Mouse (Mus musculus): Measurements from ENCODE around the gene Dnah5.
A peak's percentile ranks its signal among the peaks of the same experiment; 100 is the strongest.
"Not testable (repeated sequence)": the region's sequence is repeated elsewhere in the genome, so short reads cannot be mapped to it uniquely, and the experiment has no call there.

The Dnah5 gene

DNA sequence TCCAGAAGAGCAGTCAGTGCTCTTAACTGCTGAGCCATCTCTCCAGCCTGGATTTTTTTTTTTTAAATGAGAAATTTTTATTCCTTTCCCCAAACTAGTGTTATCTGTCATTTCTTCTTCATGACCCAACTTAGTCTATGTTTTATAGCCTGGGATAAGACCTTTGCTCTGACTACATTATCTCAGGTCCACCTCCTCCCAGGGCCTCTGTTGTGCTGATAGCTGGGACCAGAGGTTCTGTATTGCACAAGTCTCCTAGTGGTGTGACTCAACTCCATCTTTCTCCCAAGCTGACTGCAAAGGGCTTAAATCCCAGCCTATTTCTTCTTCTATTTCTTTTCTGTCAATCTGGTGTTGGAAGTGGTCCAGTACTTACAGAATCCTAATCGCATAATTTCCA is 56.7 kb downstream of the Dnah5 start:
- no peak for ATAC-seq (ENCODE audit: insufficient number of reproducible peaks, low FRiP score, low TSS enrichment)

DNA sequence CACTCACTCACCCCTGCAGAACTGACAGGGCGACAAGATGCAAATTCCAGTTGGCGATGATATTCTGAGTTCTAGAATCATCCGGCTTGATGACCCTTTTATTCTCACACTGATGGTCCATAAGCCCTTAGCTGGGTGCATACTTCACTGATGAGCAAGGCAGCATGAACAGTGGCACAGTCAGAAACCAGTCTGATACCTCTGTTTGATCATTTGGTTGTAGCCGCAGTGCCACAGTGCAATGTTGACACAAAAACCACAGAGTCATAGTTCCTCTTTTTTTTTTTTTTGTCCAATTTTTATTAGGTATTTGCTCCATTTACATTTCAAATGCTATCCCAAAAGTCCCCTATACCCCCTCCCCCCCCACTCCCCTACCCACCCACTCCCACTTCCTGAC is 95.9 kb downstream of the Dnah5 start:
- no peak for ATAC-seq (ENCODE audit: insufficient number of reproducible peaks, low FRiP score, low TSS enrichment)

- no peak for ATAC-seq (ENCODE audit: insufficient number of reproducible peaks, low FRiP score, low TSS enrichment)
Observed at GRCm38 (mm10) chr15:28307131-28307530, 103.6 kb downstream of the Dnah5 start.

DNA sequence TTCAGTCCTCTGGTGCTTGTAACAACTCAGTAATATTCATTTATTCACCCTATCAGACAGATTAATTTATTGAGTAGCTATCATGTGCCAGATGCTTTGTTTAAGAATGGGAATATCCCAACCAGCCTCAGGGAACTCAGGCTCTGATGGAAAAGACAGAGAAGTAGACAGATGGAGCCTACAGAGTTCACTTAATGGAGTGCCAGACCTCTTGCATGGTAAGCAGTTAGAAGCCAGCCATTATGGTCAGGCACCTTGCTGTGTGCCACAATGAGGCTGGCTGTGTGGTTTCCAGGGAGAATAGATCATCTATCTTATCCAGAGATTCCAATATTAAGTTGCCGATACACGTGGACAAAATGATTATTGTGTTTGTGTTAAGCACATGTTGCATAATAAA is 104.3 kb downstream of the Dnah5 start:
- ATAC-seq (ENCODE audit: insufficient number of reproducible peaks, low FRiP score, low TSS enrichment): no peak

- no peak for ATAC-seq (ENCODE audit: insufficient number of reproducible peaks, low FRiP score, low TSS enrichment)
Observed at GRCm38 (mm10) chr15:28310516-28310915, 107.0 kb downstream of the Dnah5 start.

DNA sequence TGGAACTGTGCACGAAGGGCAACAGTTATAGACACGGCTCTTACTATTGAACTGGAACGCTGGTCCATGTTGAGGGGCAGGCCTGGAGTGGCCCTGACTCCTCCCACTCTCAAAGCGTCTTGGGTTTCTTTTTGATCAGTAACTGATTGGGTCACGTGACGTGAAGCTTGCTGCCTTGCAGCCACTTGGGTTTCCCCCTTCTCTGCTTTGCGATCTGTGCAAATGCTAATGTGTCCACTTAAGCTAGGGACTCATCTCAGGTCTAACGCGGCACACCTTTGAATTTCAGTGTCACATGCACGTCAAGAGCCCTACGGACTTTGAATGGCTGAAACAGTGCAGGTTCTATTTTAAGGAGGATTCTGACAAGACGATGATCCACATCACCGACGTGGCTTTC is 109.9 kb downstream of the Dnah5 start:
- ATAC-seq (ENCODE audit: insufficient number of reproducible peaks, low FRiP score, low TSS enrichment): no peak

- ATAC-seq (ENCODE audit: insufficient number of reproducible peaks, low FRiP score, low TSS enrichment): peak; percentile 56
Observed at GRCm38 (mm10) chr15:28315812-28316528, 112.4 kb downstream of the Dnah5 start.

DNA sequence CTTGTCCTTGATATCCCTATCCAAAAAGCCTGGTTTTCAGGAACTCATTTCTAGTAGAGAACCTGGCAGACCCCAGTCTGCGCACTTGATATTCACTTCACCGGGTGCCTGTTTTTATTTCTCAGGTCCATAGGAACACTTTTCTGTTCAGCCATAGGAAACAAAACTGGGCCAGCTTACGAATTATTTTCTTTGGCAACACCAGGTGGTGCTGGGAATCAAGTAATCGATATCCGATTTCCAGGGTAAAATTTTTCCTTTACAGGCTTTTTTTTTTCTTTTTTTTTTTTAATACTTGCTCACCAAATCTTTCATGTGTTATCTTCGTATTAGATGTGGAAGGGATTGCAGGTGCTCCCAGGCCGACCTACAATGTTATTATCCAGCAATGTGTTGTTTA is 119.0 kb downstream of the Dnah5 start:
- ATAC-seq (ENCODE audit: insufficient number of reproducible peaks, low FRiP score, low TSS enrichment): no peak

GRCm38 (mm10) chr15:28326985-28327384 is 123.4 kb downstream of the Dnah5 start:
- no peak for ATAC-seq (ENCODE audit: insufficient number of reproducible peaks, low FRiP score, low TSS enrichment)

DNA sequence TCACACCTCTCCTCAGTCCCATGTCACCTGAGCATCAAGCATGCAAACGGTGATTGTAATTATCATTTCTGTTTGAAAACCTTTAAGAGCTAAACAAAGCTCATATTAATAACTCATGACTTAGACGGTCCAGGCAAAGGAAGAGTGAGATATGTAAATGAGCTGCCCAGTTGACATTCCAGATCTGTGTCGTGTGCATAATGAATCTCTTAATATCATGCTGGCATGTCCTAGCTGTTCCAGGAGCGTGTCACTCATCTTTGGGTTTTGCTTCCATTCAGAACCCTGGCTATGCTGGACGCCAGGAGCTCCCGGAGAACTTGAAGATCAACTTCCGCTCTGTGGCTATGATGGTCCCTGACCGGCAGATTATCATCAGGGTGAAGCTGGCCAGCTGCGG is 123.9 kb downstream of the Dnah5 start:
- no peak for ATAC-seq (ENCODE audit: insufficient number of reproducible peaks, low FRiP score, low TSS enrichment)

- ATAC-seq (ENCODE audit: insufficient number of reproducible peaks, low FRiP score, low TSS enrichment): no peak
Observed at GRCm38 (mm10) chr15:28341151-28341550, 137.6 kb downstream of the Dnah5 start.

GRCm38 (mm10) chr15:28367561-28367960 is 164.0 kb downstream of the Dnah5 start:
- no peak for ATAC-seq (ENCODE audit: insufficient number of reproducible peaks, low FRiP score, low TSS enrichment)

DNA sequence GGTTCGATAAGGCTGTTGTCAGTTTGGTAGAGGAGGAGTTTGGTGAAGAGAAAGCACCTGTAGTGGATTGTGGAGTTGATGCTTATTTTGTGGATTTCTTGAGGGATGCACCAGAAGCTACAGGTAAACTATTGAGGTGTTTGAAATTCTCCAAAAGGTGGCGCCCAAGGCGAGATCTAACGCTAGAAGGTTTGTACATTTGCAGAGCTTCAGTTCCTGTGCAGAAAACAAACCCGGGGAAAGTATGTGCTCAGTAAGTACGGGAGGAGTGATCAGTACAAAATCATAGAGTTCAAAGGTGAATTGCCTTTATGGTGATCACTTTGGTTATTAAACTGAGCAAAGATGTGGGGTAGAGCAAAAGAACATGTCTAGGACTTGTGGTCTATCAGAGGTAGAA is 166.9 kb downstream of the Dnah5 start:
- ATAC-seq (ENCODE audit: insufficient number of reproducible peaks, low FRiP score, low TSS enrichment): no peak

GRCm38 (mm10) chr15:28371506-28371905 is 168.0 kb downstream of the Dnah5 start:
- ATAC-seq (ENCODE audit: insufficient number of reproducible peaks, low FRiP score, low TSS enrichment): no peak

DNA sequence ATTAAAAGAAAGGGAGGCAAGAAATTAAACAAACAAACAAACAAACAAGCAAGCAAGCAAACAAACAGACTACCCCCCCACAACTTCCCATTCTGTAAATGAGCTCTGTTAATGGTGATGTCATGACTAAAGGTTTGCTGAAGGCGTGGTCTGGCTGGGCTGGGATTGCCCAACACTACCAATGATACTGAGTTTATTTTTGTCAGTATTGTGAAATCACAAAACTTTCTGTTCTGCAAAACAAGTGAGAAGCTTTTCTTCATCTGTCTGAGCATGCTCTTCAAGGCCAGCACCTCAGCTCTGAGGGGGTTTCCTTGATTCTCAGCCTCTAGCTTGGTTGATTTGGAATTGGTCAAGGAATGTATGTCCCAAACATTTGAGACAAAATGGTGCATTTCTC is 170.8 kb downstream of the Dnah5 start:
- no peak for ATAC-seq (ENCODE audit: insufficient number of reproducible peaks, low FRiP score, low TSS enrichment)

- ATAC-seq (ENCODE audit: insufficient number of reproducible peaks, low FRiP score, low TSS enrichment): no peak
Observed at GRCm38 (mm10) chr15:28380909-28381308, 177.4 kb downstream of the Dnah5 start.

DNA sequence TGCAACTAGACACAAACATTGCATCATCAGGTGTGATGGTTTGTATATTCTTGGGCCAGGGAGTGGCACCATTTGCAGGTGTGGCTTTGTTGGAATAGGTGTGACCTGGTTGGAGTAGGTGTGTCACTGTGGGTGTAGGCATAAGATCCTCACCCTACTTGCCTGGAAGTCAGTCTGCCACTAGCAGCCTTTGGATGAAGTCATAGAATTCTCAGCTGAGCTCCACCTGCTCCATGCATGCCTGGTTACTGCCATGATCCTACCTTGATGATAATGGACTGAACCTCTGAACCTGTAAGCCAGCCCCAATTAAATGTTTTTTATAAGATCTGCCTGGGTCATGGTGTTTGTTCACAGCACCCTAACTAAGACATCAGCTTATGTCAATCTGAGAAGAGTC is 190.2 kb downstream of the Dnah5 start:
- ATAC-seq (ENCODE audit: insufficient number of reproducible peaks, low FRiP score, low TSS enrichment): not testable (repeated sequence)

DNA sequence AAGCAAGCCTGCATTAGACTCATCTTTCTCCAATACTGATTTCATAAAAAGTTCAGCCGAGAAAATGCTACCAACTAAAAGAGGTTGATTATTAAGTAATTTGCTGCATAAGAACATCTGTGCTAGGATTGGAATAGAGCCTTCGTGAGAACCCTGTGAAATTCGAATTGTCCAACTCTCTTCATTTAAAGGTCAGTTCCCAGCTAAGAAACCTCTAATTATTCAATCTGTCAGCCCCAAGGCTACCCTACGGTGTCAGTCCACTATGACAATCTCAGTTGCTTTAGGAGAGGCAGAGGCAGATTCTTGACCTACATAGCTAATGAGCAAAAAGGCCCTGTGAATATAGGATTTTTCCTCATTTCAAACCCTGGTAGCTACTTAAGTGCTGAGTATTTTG is 191.9 kb downstream of the Dnah5 start:
- no peak for ATAC-seq (ENCODE audit: insufficient number of reproducible peaks, low FRiP score, low TSS enrichment)

DNA sequence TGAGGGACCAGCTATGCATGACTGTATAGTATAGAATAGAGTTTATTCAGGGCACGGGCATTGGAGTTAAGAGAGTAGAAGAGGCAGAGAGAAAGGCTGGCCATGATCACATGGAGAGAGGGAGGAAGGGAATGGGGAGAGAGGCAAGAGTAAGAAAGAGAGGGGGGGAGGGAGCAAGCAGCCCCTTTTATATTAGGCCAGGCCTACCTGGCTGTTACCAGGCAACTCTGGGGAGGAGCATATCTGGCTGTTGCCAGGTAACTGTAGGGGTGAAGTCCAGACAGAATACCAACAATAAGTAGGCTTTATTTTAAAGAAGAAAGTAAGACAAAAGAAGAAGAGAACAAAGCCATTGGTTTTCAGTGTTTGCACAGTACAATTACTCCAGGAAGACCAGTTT is 194.9 kb downstream of the Dnah5 start:
- no peak for ATAC-seq (ENCODE audit: insufficient number of reproducible peaks, low FRiP score, low TSS enrichment)

GRCm38 (mm10) chr15:28399258-28399657 is 195.7 kb downstream of the Dnah5 start:
- no peak for ATAC-seq (ENCODE audit: insufficient number of reproducible peaks, low FRiP score, low TSS enrichment)

GRCm38 (mm10) chr15:28404630-28405029 is 201.1 kb downstream of the Dnah5 start:
- no peak for ATAC-seq (ENCODE audit: insufficient number of reproducible peaks, low FRiP score, low TSS enrichment)

GRCm38 (mm10) chr15:28405136-28405535 is 201.6 kb downstream of the Dnah5 start:
- no peak for ATAC-seq (ENCODE audit: insufficient number of reproducible peaks, low FRiP score, low TSS enrichment)

- no peak for ATAC-seq (ENCODE audit: insufficient number of reproducible peaks, low FRiP score, low TSS enrichment)
Observed at GRCm38 (mm10) chr15:28439702-28440101, 236.2 kb downstream of the Dnah5 start.

Data from cerebellum, adult (tissue).